23 mouse cellular contexts compared by ENCODE assay signal in the genomic region with DNA sequence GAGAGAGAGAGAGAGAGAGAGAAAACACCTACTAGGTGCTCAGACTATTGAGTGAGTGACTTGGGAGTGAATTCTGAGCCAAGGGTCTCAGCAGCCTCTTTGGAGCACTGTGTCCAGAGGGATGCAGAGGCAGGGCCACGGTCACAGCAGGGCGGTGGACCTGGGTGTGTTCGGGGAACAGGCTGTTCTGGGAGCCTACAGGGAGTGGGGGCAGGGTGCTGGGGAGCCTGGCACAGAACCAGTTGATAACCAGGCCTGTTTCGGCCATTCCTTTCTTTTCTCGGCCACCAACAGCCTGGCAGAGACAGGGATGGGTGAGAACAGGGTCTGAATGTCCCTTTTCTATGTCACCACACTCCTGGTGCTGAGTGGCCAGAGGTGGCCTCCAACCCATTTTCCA. TPM values are rescaled to one million over a fixed set of nuclear protein-coding genes. Genes with fewer than 3 reads are reported as not detected.
DNase-seq lines count a peak whose midpoint lies in the region; ATAC-seq lines count a peak whose summit lies in the region.
"Had no signal": no experiment of that assay in that cellular context is flagged by ENCODE, and none has a peak within 500 bp of the region (broad histone marks: within the 10 kb centered on the region; RNA-seq: fewer than 3 reads in every experiment).

No protein-coding gene starts in this region.

- peaks cover 22% of the 10 kb centered on the region for H3K4me1 ChIP-seq in embryonic facial prominence, embryonic 13.5 days
- H3K4me1 ChIP-seq in embryonic facial prominence, embryonic 10.5 days, result peaks cover 21% of the 10 kb centered on the region
- peaks cover 37 to 39% of the 10 kb centered on the region in 2 experiments for H3K4me1 ChIP-seq in heart, embryonic 14.5 days (ENCODE audit: control insufficient read depth in 2 of 2, insufficient read depth in 2 of 2, low read length in 2 of 2)
- H3K4me1 ChIP-seq in heart, embryonic 11.5 days (ENCODE audit: control insufficient read depth, insufficient read depth, low read length), result peaks cover 28% of the 10 kb centered on the region
- peaks cover 19% of the 10 kb centered on the region for H3K4me1 ChIP-seq in midbrain, embryonic 10.5 days
- H3K4me1 ChIP-seq in midbrain, embryonic 13.5 days (replicated peaks), result peaks cover 18% of the 10 kb centered on the region

- no peaks in the 10 kb centered on the region for H3K9me3 ChIP-seq in embryonic facial prominence, embryonic 13.5 days
- H3K9me3 ChIP-seq in embryonic facial prominence, embryonic 10.5 days, result no peaks in the 10 kb centered on the region
- no peaks in the 10 kb centered on the region for H3K9me3 ChIP-seq in heart, embryonic 14.5 days (ENCODE audit: control insufficient read depth, low read length)
- no peaks in the 10 kb centered on the region for H3K9me3 ChIP-seq in heart, embryonic 11.5 days (replicated peaks; ENCODE audit: control insufficient read depth, low read length)
- H3K9me3 ChIP-seq in midbrain, embryonic 10.5 days (replicated peaks), result no peaks in the 10 kb centered on the region
- H3K9me3 ChIP-seq in midbrain, embryonic 13.5 days, result no peaks in the 10 kb centered on the region
- H3K9me3 ChIP-seq: forebrain, embryonic 12.5 days; G1E; hindbrain, embryonic 12.5 days; midbrain, embryonic 15.5 days had no signal

- H3K9ac ChIP-seq in embryonic facial prominence, embryonic 13.5 days, result 0 out of 2 replicates have a peak overlapping the region, but pooled peaks have one; percentile 16
- peak overlapping the region; percentile 4 for H3K9ac ChIP-seq in heart, embryonic 14.5 days (ENCODE audit: low read length)
- H3K9ac ChIP-seq in heart, embryonic 11.5 days (ENCODE audit: low read depth, low read length), result no peak overlapping the region
- H3K9ac ChIP-seq in midbrain, embryonic 13.5 days (replicated peaks), result no peak overlapping the region
- H3K9ac ChIP-seq: forebrain, embryonic 12.5 days; hindbrain, embryonic 12.5 days; midbrain, embryonic 15.5 days had no signal

- H3K27me3 ChIP-seq in embryonic facial prominence, embryonic 13.5 days, result no peaks in the 10 kb centered on the region
- H3K27me3 ChIP-seq in embryonic facial prominence, embryonic 10.5 days (replicated peaks; ENCODE audit: low read depth, poor library complexity, severe bottlenecking), result no peaks in the 10 kb centered on the region
- no peaks in the 10 kb centered on the region for H3K27me3 ChIP-seq in heart, embryonic 14.5 days (ENCODE audit: control insufficient read depth, insufficient read depth, low read length)
- H3K27me3 ChIP-seq in heart, embryonic 11.5 days (ENCODE audit: control insufficient read depth, insufficient read depth, low read length), result no peaks in the 10 kb centered on the region
- H3K27me3 ChIP-seq in midbrain, embryonic 10.5 days (ENCODE audit: low read depth, poor library complexity, severe bottlenecking), result no peaks in the 10 kb centered on the region
- no peaks in the 10 kb centered on the region for H3K27me3 ChIP-seq in midbrain, embryonic 13.5 days
- H3K27me3 ChIP-seq: forebrain, embryonic 12.5 days; hindbrain, embryonic 12.5 days; midbrain, embryonic 15.5 days had no signal

- 83% methylated on average over 5 of the region's 5 CpGs for WGBS in embryonic facial prominence, embryonic 13.5 days
- 81% methylated on average over 5 of the region's 5 CpGs for WGBS in embryonic facial prominence, embryonic 10.5 days
- 33% methylated on average over 5 of the region's 5 CpGs for WGBS in heart, embryonic 14.5 days
- WGBS in heart, embryonic 11.5 days (ENCODE audit: insufficient replicate concordance), result 78% methylated on average over 5 of the region's 5 CpGs
- WGBS in midbrain, embryonic 10.5 days, result 78% methylated on average over 5 of the region's 5 CpGs
- 82% methylated on average over 5 of the region's 5 CpGs for WGBS in midbrain, embryonic 13.5 days

- no peak overlapping the region for H3K27ac ChIP-seq in embryonic facial prominence, embryonic 13.5 days
- no peak overlapping the region for H3K27ac ChIP-seq in embryonic facial prominence, embryonic 10.5 days (replicated peaks)
- peak overlapping the region; percentile 15 to 61; a peak in 2 of 4 replicates for H3K27ac ChIP-seq in heart, embryonic 14.5 days (replicated peaks in 1 of 2; ENCODE audit: control insufficient read depth in 1 of 2, insufficient read depth in 1 of 2, low read depth in 2 of 2, low read length in 2 of 2)
- H3K27ac ChIP-seq in heart, embryonic 11.5 days (ENCODE audit: low read depth, low read length), result no peak overlapping the region; the same call in 1 of the 2 replicates
- peak overlapping the region; percentile 46; the same call in 1 of the 2 replicates for H3K27ac ChIP-seq in midbrain, embryonic 10.5 days (replicated peaks)
- H3K27ac ChIP-seq in midbrain, embryonic 13.5 days, result no peak overlapping the region
- H3K27ac ChIP-seq: forebrain, embryonic 12.5 days; hindbrain, embryonic 12.5 days; kidney, postnatal 0 days; macrophage; midbrain, embryonic 15.5 days had no signal

- no peak for ATAC-seq in embryonic facial prominence, embryonic 13.5 days (ENCODE audit: insufficient number of reproducible peaks, insufficient read depth, low FRiP score, low TSS enrichment, low read depth)
- no peak for ATAC-seq in heart, embryonic 14.5 days (ENCODE audit: insufficient number of reproducible peaks, insufficient read depth, low FRiP score, low read depth)
- ATAC-seq in heart, embryonic 11.5 days (replicated peaks; ENCODE audit: insufficient number of reproducible peaks, low FRiP score, low TSS enrichment), result no peak
- ATAC-seq in midbrain, embryonic 13.5 days, result no peak
- ATAC-seq: midbrain, embryonic 15.5 days had no signal

- intact Hi-C loops in left cerebral cortex, postnatal 10 days (cut with DNase I), result no loop called here

- peaks cover 31% of the 10 kb centered on the region for H3K36me3 ChIP-seq in embryonic facial prominence, embryonic 13.5 days
- peaks cover 30% of the 10 kb centered on the region for H3K36me3 ChIP-seq in embryonic facial prominence, embryonic 10.5 days (replicated peaks)
- H3K36me3 ChIP-seq in heart, embryonic 14.5 days (ENCODE audit: control insufficient read depth, insufficient read depth, low read length), result peaks cover 52% of the 10 kb centered on the region
- peaks cover 26% of the 10 kb centered on the region for H3K36me3 ChIP-seq in heart, embryonic 11.5 days (ENCODE audit: control insufficient read depth, insufficient read depth, low read length)
- H3K36me3 ChIP-seq in midbrain, embryonic 10.5 days, result peaks cover 46% of the 10 kb centered on the region
- peaks cover 52% of the 10 kb centered on the region for H3K36me3 ChIP-seq in midbrain, embryonic 13.5 days

- no peak overlapping the region for H3K4me3 ChIP-seq in embryonic facial prominence, embryonic 13.5 days
- H3K4me3 ChIP-seq in embryonic facial prominence, embryonic 10.5 days, result no peak overlapping the region
- no peak overlapping the region for H3K4me3 ChIP-seq in heart, embryonic 14.5 days (ENCODE audit: control insufficient read depth in 1 of 2, insufficient read depth in 1 of 2, low read depth in 1 of 2, low read length in 2 of 2)
- no peak overlapping the region for H3K4me3 ChIP-seq in heart, embryonic 11.5 days (ENCODE audit: low read depth, low read length)
- no peak overlapping the region for H3K4me3 ChIP-seq in midbrain, embryonic 10.5 days
- H3K4me3 ChIP-seq in midbrain, embryonic 13.5 days (replicated peaks), result no peak overlapping the region
- H3K4me3 ChIP-seq: forebrain, embryonic 12.5 days; hindbrain, embryonic 12.5 days; midbrain, embryonic 15.5 days had no signal

- H3K4me2 ChIP-seq in embryonic facial prominence, embryonic 13.5 days, result no peak overlapping the region
- no peak overlapping the region for H3K4me2 ChIP-seq in heart, embryonic 14.5 days (ENCODE audit: low read length)
- no peak overlapping the region for H3K4me2 ChIP-seq in heart, embryonic 11.5 days
- H3K4me2 ChIP-seq in midbrain, embryonic 13.5 days (replicated peaks), result no peak overlapping the region
- H3K4me2 ChIP-seq: forebrain, embryonic 12.5 days; hindbrain, embryonic 12.5 days; midbrain, embryonic 15.5 days had no signal

- no peak for DNase-seq in embryonic facial prominence, embryonic 10.5 days (ENCODE audit: low spot score)
- no peak for DNase-seq in midbrain, embryonic 10.5 days (ENCODE audit: low spot score)
- no peak for DNase-seq in left cerebral cortex, postnatal 10 days (ENCODE audit: extremely low spot score in 1 of 2, low spot score in 2 of 2)
- no peak for DNase-seq in spleen, postnatal 36 days (ENCODE audit: low spot score in 2 of 2)
- DNase-seq: cerebellum, adult 9-10 months; gastrocnemius, postnatal 36 days; thymus, postnatal 14 days had no signal

RNA-seq across cellular contexts. Expression of gene Efhd2, which starts 11.9 kb away (rescaled TPM):
- polyA plus RNA-seq in embryonic facial prominence, embryonic 13.5 days (2015; fragmentation: Nextera tagmentation; extraction: Ambion mirVana), result 51.2 and 52.0 TPM in 2 replicates
- 40.7 and 41.8 TPM in 2 replicates for polyA plus RNA-seq in embryonic facial prominence, embryonic 10.5 days (2016; fragmentation: Nextera tagmentation; extraction: Ambion mirVana)
- polyA plus RNA-seq in heart, embryonic 14.5 days (2014; fragmentation: Nextera tagmentation; extraction: Ambion mirVana), result 33.2 and 43.6 TPM in 2 replicates
- 59.2 and 63.4 TPM in 2 replicates for polyA plus RNA-seq in heart, embryonic 11.5 days (2014; fragmentation: Nextera tagmentation; extraction: Ambion mirVana)
- 50.1 and 69.2 TPM in 2 replicates for polyA plus RNA-seq in midbrain, embryonic 10.5 days (2016; fragmentation: Nextera tagmentation; extraction: Ambion mirVana)
- 72.6 and 89.7 TPM in 2 replicates for polyA plus RNA-seq in midbrain, embryonic 13.5 days (2015; fragmentation: Nextera tagmentation; extraction: Ambion mirVana)
- 10 to 100 TPM; 51.2 to 52.5 TPM for total RNA-seq in left cerebral cortex, postnatal 10 days (2021)

RNA-seq across cellular contexts. Expression of gene Ctrc, which starts 16.7 kb away (rescaled TPM):
- polyA plus RNA-seq in embryonic facial prominence, embryonic 13.5 days (2015; fragmentation: Nextera tagmentation; extraction: Ambion mirVana), result not detected in 2 replicates
- polyA plus RNA-seq in embryonic facial prominence, embryonic 10.5 days (2016; fragmentation: Nextera tagmentation; extraction: Ambion mirVana), result not detected in 2 replicates
- polyA plus RNA-seq in heart, embryonic 14.5 days (2014; fragmentation: Nextera tagmentation; extraction: Ambion mirVana), result not detected in 2 replicates
- polyA plus RNA-seq in heart, embryonic 11.5 days (2014; fragmentation: Nextera tagmentation; extraction: Ambion mirVana), result not detected in 2 replicates
- not detected in 2 replicates for polyA plus RNA-seq in midbrain, embryonic 10.5 days (2016; fragmentation: Nextera tagmentation; extraction: Ambion mirVana)
- not detected in 2 replicates for polyA plus RNA-seq in midbrain, embryonic 13.5 days (2015; fragmentation: Nextera tagmentation; extraction: Ambion mirVana)
- not detected for total RNA-seq in left cerebral cortex, postnatal 10 days (2021)
- total RNA-seq: G1E; gastrocnemius, postnatal 36 days; neutrophil, adult 5-6 weeks had no signal
- polyA plus RNA-seq: CD4-positive, CD25-positive, alpha-beta regulatory T cell, adult 4 months; forebrain, embryonic 12.5 days; G1E; hindbrain, embryonic 12.5 days; intestine, embryonic 14.5 days; kidney, postnatal 0 days; limb, embryonic 14.5 days; liver, embryonic 16.5 days; macrophage; midbrain, embryonic 15.5 days; stomach, embryonic 14.5 days had no signal

RNA-seq across cellular contexts. Expression of gene Cela2a, which starts 36.9 kb away (rescaled TPM):
- 0.25 TPM in 1 of 2 replicates, not detected in the other for polyA plus RNA-seq in embryonic facial prominence, embryonic 13.5 days (2015; fragmentation: Nextera tagmentation; extraction: Ambion mirVana)
- polyA plus RNA-seq in embryonic facial prominence, embryonic 10.5 days (2016; fragmentation: Nextera tagmentation; extraction: Ambion mirVana), result not detected in 2 replicates
- not detected in 2 replicates for polyA plus RNA-seq in heart, embryonic 14.5 days (2014; fragmentation: Nextera tagmentation; extraction: Ambion mirVana)
- not detected in 2 replicates for polyA plus RNA-seq in heart, embryonic 11.5 days (2014; fragmentation: Nextera tagmentation; extraction: Ambion mirVana)
- polyA plus RNA-seq in midbrain, embryonic 10.5 days (2016; fragmentation: Nextera tagmentation; extraction: Ambion mirVana), result not detected in 2 replicates
- polyA plus RNA-seq in midbrain, embryonic 13.5 days (2015; fragmentation: Nextera tagmentation; extraction: Ambion mirVana), result not detected in 2 replicates
- total RNA-seq in left cerebral cortex, postnatal 10 days (2021), result not detected
- total RNA-seq: G1E; gastrocnemius, postnatal 36 days; neutrophil, adult 5-6 weeks had no signal
- polyA plus RNA-seq: CD4-positive, CD25-positive, alpha-beta regulatory T cell, adult 4 months; forebrain, embryonic 12.5 days; G1E; hindbrain, embryonic 12.5 days; macrophage; stomach, embryonic 14.5 days had no signal

Comparison
In these comparisons a context has a peak if more than half of its experiments do, and no peak if none do; other contexts are left out.
1. H3K27ac ChIP-seq: peak in heart, embryonic 14.5 days (2 of 2) and midbrain, embryonic 10.5 days (single experiment); none in embryonic facial prominence, embryonic 13.5 days (single experiment), embryonic facial prominence, embryonic 10.5 days (single experiment), heart, embryonic 11.5 days (single experiment) and midbrain, embryonic 13.5 days (single experiment).
2. H3K9ac ChIP-seq: peak in embryonic facial prominence, embryonic 13.5 days (single experiment) and heart, embryonic 14.5 days (single experiment); none in heart, embryonic 11.5 days (single experiment) and midbrain, embryonic 13.5 days (single experiment).